Mouse (Mus musculus): ENCODE data around the gene Hoxd11. TPM values are rescaled to one million over a fixed set of nuclear protein-coding genes. Genes with fewer than 3 reads are reported as not detected.

The Hoxd11 gene
- polyA plus RNA-seq, 1 experiment from 2014 or later = 23.8 TPM

DNA sequence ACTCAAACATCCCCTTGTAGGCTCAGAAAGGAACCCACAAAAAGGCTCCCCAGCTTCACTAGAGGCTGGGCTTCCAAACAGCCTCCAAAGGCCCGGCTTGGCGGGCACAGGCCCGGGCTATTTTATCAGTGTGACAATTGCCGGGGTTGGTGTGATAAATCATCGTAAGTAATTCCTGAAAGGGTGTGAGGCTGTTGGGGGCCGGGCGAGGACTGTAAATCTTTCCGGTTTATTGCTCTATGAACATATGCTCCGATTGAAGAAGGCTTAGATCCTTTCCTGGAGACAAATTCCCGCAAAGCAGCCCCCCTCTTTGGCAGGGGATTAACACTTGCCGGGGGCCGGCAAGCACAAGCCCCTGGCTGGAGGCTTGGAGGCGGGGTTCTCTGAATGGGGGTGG, 55.1 kb downstream of the Hoxd11 start:
- DNase-seq (ENCODE audit: low spot score) (peak; percentile 74), ATAC-seq (replicated peaks; ENCODE audit: low FRiP score, low read depth) (no peak)
- Histone ChIP-seq H3K9me3 (replicated peaks; ENCODE audit: low read length) (no peaks in the 10 kb centered on the region), H3K9ac (ENCODE audit: low read depth, low read length) (0 out of 2 replicates have a peak overlapping the region, but pooled peaks have one; percentile 46), H3K4me1 (replicated peaks; ENCODE audit: insufficient read depth, low read length) (peaks cover 51% of the 10 kb centered on the region), H3K4me3 (replicated peaks; ENCODE audit: low read depth, low read length) (no peak overlapping the region), H3K27me3 (ENCODE audit: insufficient read depth, low read length) (no peaks in the 10 kb centered on the region), H3K27ac (peak overlapping the region; percentile 51; the same call in 1 of the 2 replicates), H3K4me2 (ENCODE audit: low read length) (peak overlapping the region; percentile 86), H3K36me3 (ENCODE audit: insufficient read depth, low read length) (no peaks in the 10 kb centered on the region)
- TF ChIP-seq CTCF (IDR thresholded peaks at IDR 0.05; ENCODE audit: low read depth) = no peak
- 24% methylated on average over 13 of the region's 13 CpGs for WGBS

DNA sequence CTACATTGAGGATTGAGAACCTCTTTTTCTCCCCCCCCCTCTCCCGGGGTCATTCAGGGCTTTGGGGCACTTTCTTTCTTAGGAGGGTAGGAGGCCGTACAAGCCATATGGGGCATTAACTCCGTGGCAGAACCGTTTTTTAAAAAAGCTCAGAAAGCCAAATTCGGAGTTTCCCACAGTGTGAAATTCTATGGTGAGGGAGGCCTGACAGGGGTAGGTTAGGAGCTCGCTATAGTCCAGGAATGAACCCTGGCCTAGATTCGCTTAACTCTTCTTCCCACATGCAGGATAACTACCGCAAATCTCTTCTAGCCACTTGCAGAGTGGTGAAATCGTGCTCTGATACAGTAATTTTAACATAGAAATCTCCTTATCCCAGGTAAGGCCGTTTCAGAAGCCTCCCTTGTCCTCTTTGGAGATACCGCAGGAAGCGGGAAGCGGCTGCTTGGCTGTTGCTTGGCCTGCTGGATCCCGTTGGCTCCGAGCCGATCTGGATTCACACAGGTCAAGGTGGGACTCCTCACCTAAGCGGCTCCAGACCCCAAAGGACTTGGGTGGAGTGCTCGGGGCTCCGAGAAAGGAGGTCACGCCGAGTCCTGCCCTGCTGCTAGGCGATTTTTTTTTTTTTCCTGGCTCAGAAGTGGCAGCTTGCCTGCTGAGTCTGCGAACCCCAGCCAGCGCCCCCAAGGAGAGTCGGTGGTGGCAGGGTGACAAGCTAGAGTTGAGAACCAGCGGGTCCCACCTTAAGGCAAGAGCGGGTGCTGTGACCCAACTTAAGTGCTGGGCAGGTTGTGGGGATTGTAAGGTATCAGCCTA, 55.8 kb downstream of the Hoxd11 start:
- H3K9ac ChIP-seq (ENCODE audit: low read depth, low read length) = peak overlapping the region; percentile 49; the same call in 1 of the 2 replicates
- H3K36me3 ChIP-seq (ENCODE audit: insufficient read depth, low read length) = no peaks in the 10 kb centered on the region
- H3K27me3 ChIP-seq (ENCODE audit: insufficient read depth, low read length) = no peaks in the 10 kb centered on the region
- no peak for TF ChIP-seq CTCF (IDR thresholded peaks at IDR 0.05; ENCODE audit: low read depth)
- DNase-seq (ENCODE audit: low spot score) = no peak
- WGBS = 41% methylated on average over 27 of the region's 27 CpGs
- no peaks in the 10 kb centered on the region for H3K9me3 ChIP-seq (replicated peaks; ENCODE audit: low read length)
- peak overlapping the region; percentile 51; the same call in 1 of the 2 replicates for H3K27ac ChIP-seq
- 0 out of 2 replicates have a peak overlapping the region, but pooled peaks have one; percentile 1 for H3K4me3 ChIP-seq (replicated peaks; ENCODE audit: low read depth, low read length)
- peak overlapping the region; percentile 86 for H3K4me2 ChIP-seq (ENCODE audit: low read length)
- no peak for ATAC-seq (replicated peaks; ENCODE audit: low FRiP score, low read depth)
- H3K4me1 ChIP-seq (replicated peaks; ENCODE audit: insufficient read depth, low read length) = peaks cover 56% of the 10 kb centered on the region

DNA sequence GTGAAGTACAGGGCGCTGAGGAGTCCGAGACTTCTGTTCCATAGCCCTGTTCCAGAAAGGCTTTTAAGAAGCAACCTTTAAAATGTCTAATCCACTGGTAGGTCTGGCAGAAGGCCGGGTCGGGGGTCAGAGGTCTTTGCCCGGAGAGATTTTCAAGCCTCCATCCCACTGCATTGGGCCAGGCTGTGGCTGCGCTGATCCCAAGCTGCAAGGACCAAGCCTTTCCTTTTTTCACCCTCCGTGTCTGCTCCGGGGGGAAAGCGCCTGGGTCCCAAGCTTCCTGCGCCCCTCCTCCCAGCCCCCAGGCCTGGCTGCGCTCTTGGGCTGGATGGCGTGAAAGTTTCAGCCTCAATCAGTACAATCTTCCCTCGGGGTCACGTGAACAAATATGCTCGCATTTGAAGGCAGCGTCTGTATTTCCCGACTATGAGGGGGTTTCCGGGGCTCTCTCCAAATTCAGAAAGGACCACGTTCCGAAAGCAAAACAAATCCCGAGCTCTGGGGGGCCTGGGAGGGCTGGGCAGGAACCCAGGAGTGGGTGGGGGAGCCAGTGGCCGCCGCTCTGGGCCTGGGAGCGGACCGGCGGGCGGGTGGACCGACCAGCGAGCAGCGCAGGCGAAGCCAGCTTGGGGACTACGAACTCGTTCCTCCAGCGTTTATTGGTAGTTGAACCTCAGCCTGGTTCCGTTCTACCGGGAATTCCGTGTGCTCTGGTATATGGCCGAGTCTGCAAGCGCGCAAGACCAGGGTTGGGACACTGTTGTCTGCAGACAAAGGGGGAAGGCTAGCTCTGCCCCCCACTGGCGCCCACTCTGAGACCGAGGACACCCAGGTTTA, 56.7 kb downstream of the Hoxd11 start:
- WGBS = 21% methylated on average over 42 of the region's 42 CpGs
- ATAC-seq (replicated peaks; ENCODE audit: low FRiP score, low read depth) (no peak), DNase-seq (ENCODE audit: low spot score) (no peak)
- Histone ChIP-seq H3K9me3 (replicated peaks; ENCODE audit: low read length) (no peaks in the 10 kb centered on the region), H3K27ac (peak overlapping the region; percentile 51; the same call in 1 of the 2 replicates), H3K4me1 (replicated peaks; ENCODE audit: insufficient read depth, low read length) (peaks cover 61% of the 10 kb centered on the region), H3K9ac (ENCODE audit: low read depth, low read length) (peak overlapping the region; percentile 49), H3K27me3 (ENCODE audit: insufficient read depth, low read length) (no peaks in the 10 kb centered on the region), H3K4me2 (ENCODE audit: low read length) (peak overlapping the region; percentile 86), H3K4me3 (replicated peaks; ENCODE audit: low read depth, low read length) (peak overlapping the region; percentile 1; the same call in 1 of the 2 replicates), H3K36me3 (ENCODE audit: insufficient read depth, low read length) (no peaks in the 10 kb centered on the region)
- TF ChIP-seq CTCF (IDR thresholded peaks at IDR 0.05; ENCODE audit: low read depth) = no peak

MicroRNA genes within 50 kb of the gene (microRNA counts, 519-probe panel; counts per million panel counts)
- 7,340 counts per million, percentile 96 among the panel's probes with 10 or more counts for microRNA mmu-miR-10b

Small RNA genes lying within 50 kb of the gene (microRNA-seq; reads per million reads assigned to microRNA genes)
- gene Gm44463 (not detected), gene Mir10b (81,719 reads per million, percentile 100 among the genes with 10 or more reads in this experiment)

Other genes starting within 250 kb of the Hoxd11 start
- 17.1 and 19.5 TPM in 2 replicates for gene Lnpk, start 100.1 kb upstream of the Hoxd11 start, polyA plus RNA-seq (2015; fragmentation: Nextera tagmentation; extraction: Ambion mirVana)
- 0.08 TPM in 1 of 2 replicates, not detected in the other for gene Evx2, start 20.0 kb upstream of the Hoxd11 start, polyA plus RNA-seq (2015; fragmentation: Nextera tagmentation; extraction: Ambion mirVana)
- 0.10 TPM in 1 of 2 replicates, not detected in the other for gene Hoxd13, start 11.2 kb upstream of the Hoxd11 start, polyA plus RNA-seq (2015; fragmentation: Nextera tagmentation; extraction: Ambion mirVana)
- gene Hoxd12, start 4.5 kb upstream of the Hoxd11 start, polyA plus RNA-seq (2015; fragmentation: Nextera tagmentation; extraction: Ambion mirVana) = 2.6 and 2.8 TPM in 2 replicates
- gene Hoxd10, start 12.4 kb downstream of the Hoxd11 start, polyA plus RNA-seq (2015; fragmentation: Nextera tagmentation; extraction: Ambion mirVana) = 44.6 and 45.5 TPM in 2 replicates
- gene Hoxd9, start 18.2 kb downstream of the Hoxd11 start, polyA plus RNA-seq (2015; fragmentation: Nextera tagmentation; extraction: Ambion mirVana) = 57.8 and 67.0 TPM in 2 replicates
- 73.4 and 76.7 TPM in 2 replicates for gene Hoxd8, start 25.1 kb downstream of the Hoxd11 start, polyA plus RNA-seq (2015; fragmentation: Nextera tagmentation; extraction: Ambion mirVana)
- 7.9 and 8.0 TPM in 2 replicates for gene Hoxd3, start 32.4 kb downstream of the Hoxd11 start, polyA plus RNA-seq (2015; fragmentation: Nextera tagmentation; extraction: Ambion mirVana)
- 3.3 and 4.4 TPM in 2 replicates for gene Hoxd4, start 32.4 kb downstream of the Hoxd11 start, polyA plus RNA-seq (2015; fragmentation: Nextera tagmentation; extraction: Ambion mirVana)
- gene Gm28230, start 47.2 kb downstream of the Hoxd11 start, polyA plus RNA-seq (2015; fragmentation: Nextera tagmentation; extraction: Ambion mirVana) = 1.1 and 1.3 TPM in 2 replicates
- 1.2 and 1.8 TPM in 2 replicates for gene Hoxd1, start 83.4 kb downstream of the Hoxd11 start, polyA plus RNA-seq (2015; fragmentation: Nextera tagmentation; extraction: Ambion mirVana)
- 152 and 168 TPM in 2 replicates for gene Mtx2, start 146.2 kb downstream of the Hoxd11 start, polyA plus RNA-seq (2015; fragmentation: Nextera tagmentation; extraction: Ambion mirVana)

Measured in kidney, postnatal 0 days (tissue).